Mouse (Mus musculus) embryonic facial prominence, embryonic 12.5 days (tissue): Measurements from ENCODE around the gene Map2k1. TPM values are rescaled to one million over a fixed set of nuclear protein-coding genes. Genes with fewer than 3 reads are reported as not detected.
A peak's percentile ranks its signal among the peaks of the same experiment; 100 is the strongest.

Experiments used
- ATAC-seq: fragments of 200-750 bp; cut with Nextera tagmentation; 2 replicates; pipeline ENCODE4 v1.8.0; 2017; ENCODE audit not compliant: insufficient number of reproducible peaks, insufficient read depth, low FRiP score, low TSS enrichment
- H3K27ac ChIP-seq: fragments of 300-500 bp; sonication (generic); 2 replicates; pipeline ENCODE4 v1.5.1; 2016; ENCODE audit warnings: mild to moderate bottlenecking
- H3K27me3 ChIP-seq: fragments of 300-500 bp; sonication (generic); 2 replicates; pipeline ENCODE4 v1.6.1; 2016; ENCODE audit warnings: mild to moderate bottlenecking, moderate library complexity
- H3K36me3 ChIP-seq: fragments of 300-500 bp; sonication (generic); 2 replicates; pipeline ENCODE4 v1.6.1; 2016; ENCODE audit warnings: mild to moderate bottlenecking
- H3K4me1 ChIP-seq: fragments of 300-500 bp; sonication (generic); 2 replicates; pipeline ENCODE4 v1.6.1; 2016
- H3K4me2 ChIP-seq: fragments of 300-500 bp; sonication (generic); replicated peaks from 2 replicates; pipeline ENCODE4 v1.6.1; 2016; ENCODE audit warnings: mild to moderate bottlenecking, moderate library complexity
- H3K4me3 ChIP-seq: fragments of 300-500 bp; sonication (generic); 2 replicates; pipeline ENCODE4 v1.5.1; 2016; ENCODE audit warnings: mild to moderate bottlenecking
- H3K9ac ChIP-seq: fragments of 300-500 bp; sonication (generic); 2 replicates; pipeline ENCODE4 v1.6.1; 2016; ENCODE audit warnings: mild to moderate bottlenecking, moderate library complexity
- H3K9me3 ChIP-seq: fragments of 300-500 bp; sonication (generic); 2 replicates; pipeline ENCODE4 v1.6.1; 2016; ENCODE audit warnings: mild to moderate bottlenecking, moderate library complexity
- WGBS: fragments of 180-500 bp; shearing (Covaris S2); methylation state at CpG from one replicate; pipeline ENCODE4 v1.1.7; 2016; 5-methylcytosine and 5-hydroxymethylcytosine counted together
- polyA plus RNA-seq: library from polyadenylated mRNA; unstranded; fragments of >200 nt; fragmentation: Nextera tagmentation; extraction: Ambion mirVana; gene quantifications from 2 replicates; pipeline ENCODE4 v1.2.1, GENCODE M21; 2016

The Map2k1 gene
- polyA plus RNA-seq, 1 experiment from 2014 or later: 77.0 TPM

DNA sequence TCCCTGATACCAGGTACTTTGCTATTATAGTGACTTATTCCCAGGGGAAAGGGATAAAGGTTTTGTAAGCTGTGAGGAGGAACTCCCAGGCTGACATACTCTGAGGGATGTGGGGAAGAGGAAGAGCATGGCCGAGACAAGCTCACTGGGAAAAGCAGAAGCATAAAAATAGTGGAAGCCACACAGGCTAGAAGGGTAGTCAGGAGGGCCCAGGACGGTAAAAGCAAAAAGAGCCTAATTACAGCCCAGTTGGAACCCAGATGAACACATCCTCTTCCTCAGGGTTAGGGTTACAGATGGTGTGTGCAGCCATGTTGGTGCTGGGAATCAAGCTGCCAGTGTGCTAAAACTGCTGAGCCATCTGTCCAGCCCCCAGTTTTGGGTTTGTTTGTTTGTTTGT lies 31.3 kb downstream of the Map2k1 start:
- H3K9ac ChIP-seq: no peak overlapping the region
- no peak overlapping the region for H3K4me3 ChIP-seq
- 58% methylated on average over 2 of the region's 2 CpGs for WGBS
- H3K9me3 ChIP-seq: no peaks in the 10 kb centered on the region
- peaks cover 15% of the 10 kb centered on the region; the same call in 1 of the 2 replicates for H3K4me1 ChIP-seq
- H3K27ac ChIP-seq: no peak overlapping the region
- no peak overlapping the region for H3K4me2 ChIP-seq
- ATAC-seq: no peak
- H3K27me3 ChIP-seq: no peaks in the 10 kb centered on the region
- no peaks in the 10 kb centered on the region for H3K36me3 ChIP-seq

DNA sequence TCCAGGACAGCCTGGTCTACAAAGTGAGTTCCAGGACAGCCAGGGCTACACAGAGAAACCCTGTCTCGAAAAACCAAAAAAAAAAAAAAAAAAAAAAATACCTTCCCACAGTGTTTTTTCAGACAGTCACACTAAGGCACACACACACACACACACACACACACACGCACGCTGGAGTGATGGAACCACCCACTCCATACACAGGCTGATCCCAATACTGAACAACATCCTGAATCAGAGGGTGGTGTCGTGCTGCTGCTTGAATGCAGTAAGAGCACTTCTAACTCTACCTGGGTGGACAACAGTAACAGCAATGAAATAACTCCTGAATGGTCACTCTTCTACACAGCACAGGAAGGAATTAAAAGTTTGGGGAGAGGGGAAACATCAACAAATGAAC lies 32.0 kb downstream of the Map2k1 start:
- Histone ChIP-seq H3K4me2 (no peak overlapping the region), H3K27me3 (no peaks in the 10 kb centered on the region), H3K4me3 (no peak overlapping the region), H3K9me3 (no peaks in the 10 kb centered on the region), H3K9ac (no peak overlapping the region), H3K27ac (no peak overlapping the region), H3K4me1 (peaks cover 15% of the 10 kb centered on the region; the same call in 1 of the 2 replicates), H3K36me3 (no peaks in the 10 kb centered on the region)
- WGBS: 78% methylated on average over 4 of the region's 4 CpGs
- no peak for ATAC-seq

DNA sequence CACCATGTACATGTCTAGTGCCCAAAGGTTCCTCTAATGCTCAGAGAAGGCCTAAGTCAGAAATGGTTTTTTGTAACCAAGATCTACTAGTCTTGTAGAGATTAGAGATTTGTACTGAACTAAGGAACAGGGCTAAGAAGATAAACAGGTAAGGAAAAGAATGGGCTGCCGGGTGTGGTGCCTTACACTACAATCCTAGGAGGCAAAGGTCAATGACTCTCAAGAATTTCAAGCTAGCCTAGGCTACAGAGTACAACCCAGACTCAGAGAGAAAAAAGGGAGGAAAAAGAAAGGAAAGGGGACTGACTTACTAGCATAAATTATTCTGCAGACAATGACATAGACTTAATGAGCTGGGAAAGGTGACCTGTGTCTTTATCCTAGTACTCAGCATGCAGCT lies 32.8 kb downstream of the Map2k1 start:
- Histone ChIP-seq H3K4me1 (peaks cover 15% of the 10 kb centered on the region; the same call in 1 of the 2 replicates), H3K36me3 (no peaks in the 10 kb centered on the region), H3K27ac (no peak overlapping the region), H3K4me3 (no peak overlapping the region), H3K9me3 (no peaks in the 10 kb centered on the region), H3K27me3 (no peaks in the 10 kb centered on the region), H3K9ac (no peak overlapping the region), H3K4me2 (no peak overlapping the region)
- ATAC-seq: no peak
- 71% methylated on average over 1 of the region's 1 CpGs for WGBS

DNA sequence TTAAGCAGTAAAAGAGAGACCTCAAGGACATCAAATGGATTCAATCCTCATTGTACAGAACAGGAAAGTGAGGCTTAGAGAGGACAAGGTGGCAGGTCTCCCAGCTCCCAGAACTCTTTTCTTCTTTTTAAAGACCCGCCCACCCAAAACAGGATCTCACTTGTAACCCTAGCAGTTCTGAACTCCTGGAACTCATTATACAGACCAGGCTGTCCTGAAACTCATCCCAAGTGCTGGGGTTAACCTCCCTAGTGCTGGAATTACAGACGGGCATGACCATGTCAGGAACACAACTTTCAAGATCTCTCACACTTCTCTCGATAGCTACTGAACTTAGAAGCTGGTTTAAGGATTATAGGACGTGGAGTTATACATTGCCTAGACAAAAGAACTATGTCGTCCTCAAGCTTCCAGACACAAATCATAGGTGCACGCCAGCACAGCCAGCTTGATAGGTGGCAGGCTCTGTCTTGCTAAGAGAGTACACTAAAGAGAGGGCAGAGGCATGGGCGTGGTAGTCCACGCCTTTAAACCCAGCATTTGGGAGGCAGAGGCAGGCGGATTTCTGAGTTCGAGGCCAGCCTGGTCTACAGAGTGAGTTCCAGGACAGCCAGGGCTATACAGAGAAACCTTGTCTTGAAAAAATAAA lies 33.5 kb downstream of the Map2k1 start:
- Histone ChIP-seq H3K27me3 (no peaks in the 10 kb centered on the region), H3K27ac (peak overlapping the region; percentile 13; the same call in 1 of the 2 replicates), H3K4me2 (no peak overlapping the region), H3K9me3 (no peaks in the 10 kb centered on the region), H3K9ac (no peak overlapping the region), H3K4me3 (no peak overlapping the region), H3K4me1 (peaks cover 15% of the 10 kb centered on the region; the same call in 1 of the 2 replicates), H3K36me3 (no peaks in the 10 kb centered on the region)
- WGBS: 65% methylated on average over 10 of the region's 10 CpGs
- no peak for ATAC-seq

DNA sequence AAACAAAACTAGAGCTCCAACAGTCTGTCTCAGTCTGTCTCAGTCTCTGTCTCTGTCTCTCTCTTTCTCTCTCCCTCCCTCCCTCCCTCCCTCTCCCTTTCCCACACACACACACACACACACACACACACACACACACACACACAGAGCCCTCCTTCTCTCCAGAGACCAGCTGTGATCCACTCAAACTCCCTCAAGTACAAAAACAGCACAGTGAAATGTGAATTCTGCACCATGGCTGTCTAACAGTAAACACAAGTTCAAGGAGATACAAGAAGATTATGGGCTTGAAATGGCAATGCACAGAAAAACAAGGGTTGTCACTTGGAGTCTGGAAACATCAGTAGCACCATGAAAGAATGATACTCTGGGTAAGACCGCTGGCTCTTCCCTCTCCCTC lies 34.1 kb downstream of the Map2k1 start:
- 40% methylated on average over 1 of the region's 1 CpGs for WGBS
- ATAC-seq: no peak
- Histone ChIP-seq H3K36me3 (no peaks in the 10 kb centered on the region), H3K9me3 (no peaks in the 10 kb centered on the region), H3K27ac (0 out of 2 replicates have a peak overlapping the region, but pooled peaks have one; percentile 13), H3K4me3 (no peak overlapping the region), H3K4me2 (no peak overlapping the region), H3K4me1 (peaks cover 15% of the 10 kb centered on the region; the same call in 1 of the 2 replicates), H3K9ac (no peak overlapping the region), H3K27me3 (no peaks in the 10 kb centered on the region)

DNA sequence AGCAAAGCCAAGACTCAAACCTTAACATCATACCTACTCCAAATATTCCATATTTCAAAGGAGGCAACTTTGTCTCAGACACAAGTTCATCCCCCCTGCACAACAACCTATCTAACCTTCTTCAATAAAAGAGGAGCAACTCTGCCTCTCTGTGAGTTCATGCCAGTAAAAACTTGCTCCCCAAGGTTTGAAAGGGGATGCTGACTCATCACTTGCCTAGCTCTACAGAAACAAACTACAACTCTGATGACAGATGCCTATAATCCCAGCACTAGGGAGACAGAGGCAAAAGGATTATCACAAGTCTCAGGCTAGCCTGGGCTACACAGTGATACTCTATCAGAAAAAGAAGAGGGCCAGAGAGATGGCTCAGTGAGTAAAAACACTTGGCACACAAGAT lies 35.5 kb downstream of the Map2k1 start:
- no peak overlapping the region for H3K4me2 ChIP-seq
- no peak overlapping the region for H3K9ac ChIP-seq
- H3K36me3 ChIP-seq: no peaks in the 10 kb centered on the region
- no peak for ATAC-seq
- no peaks in the 10 kb centered on the region for H3K9me3 ChIP-seq
- H3K27me3 ChIP-seq: no peaks in the 10 kb centered on the region
- H3K4me3 ChIP-seq: no peak overlapping the region
- H3K4me1 ChIP-seq: peaks cover 15% of the 10 kb centered on the region; the same call in 1 of the 2 replicates
- no peak overlapping the region for H3K27ac ChIP-seq

DNA sequence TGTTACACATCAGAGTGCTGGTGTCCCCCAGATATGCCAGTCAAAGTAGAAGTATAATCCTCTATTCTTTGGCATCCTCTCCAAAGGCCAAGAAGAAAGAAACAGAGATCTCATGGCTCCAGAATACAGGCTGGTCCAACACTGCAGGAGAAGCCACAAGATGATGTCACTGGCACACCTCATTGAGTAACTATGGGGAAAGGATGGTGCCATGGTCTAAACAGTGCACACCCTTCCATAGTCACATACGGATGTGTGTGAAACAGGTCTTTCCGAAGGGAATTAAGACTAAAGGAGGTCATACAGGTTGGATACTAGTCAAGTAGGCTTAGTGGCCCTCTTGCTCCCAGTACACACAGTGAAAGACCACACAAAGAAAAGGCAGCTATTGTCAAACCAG lies 36.8 kb downstream of the Map2k1 start:
- Histone ChIP-seq H3K36me3 (0 out of 2 replicates have a peak, but pooled peaks cover 5% of the 10 kb centered on the region), H3K4me2 (no peak overlapping the region), H3K27ac (no peak overlapping the region), H3K4me3 (no peak overlapping the region), H3K27me3 (no peaks in the 10 kb centered on the region), H3K9ac (no peak overlapping the region), H3K9me3 (no peaks in the 10 kb centered on the region), H3K4me1 (peaks cover 11% of the 10 kb centered on the region; the same call in 1 of the 2 replicates)
- WGBS: 91% methylated on average over 2 of the region's 2 CpGs
- ATAC-seq: no peak

DNA sequence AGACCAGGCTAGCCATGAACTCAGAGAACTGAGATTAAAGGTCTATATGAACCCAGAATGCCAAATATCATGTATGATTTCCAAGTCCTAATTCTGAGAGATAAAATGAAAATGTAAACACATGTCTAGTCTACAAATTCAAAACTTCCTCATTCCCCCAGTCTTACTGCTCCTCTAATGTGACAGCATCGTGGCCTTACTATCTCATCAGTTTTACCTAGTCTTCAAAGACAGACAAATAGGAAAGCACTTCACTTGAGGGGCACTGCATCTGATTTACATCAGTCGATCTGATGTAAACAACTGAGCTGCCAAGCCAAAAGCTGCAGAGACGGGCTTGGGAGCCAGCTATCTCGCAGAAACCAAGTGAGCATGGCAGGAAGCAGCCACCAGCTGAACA lies 37.3 kb downstream of the Map2k1 start:
- ATAC-seq: no peak
- H3K4me2 ChIP-seq: no peak overlapping the region
- 67% methylated on average over 4 of the region's 4 CpGs for WGBS

DNA sequence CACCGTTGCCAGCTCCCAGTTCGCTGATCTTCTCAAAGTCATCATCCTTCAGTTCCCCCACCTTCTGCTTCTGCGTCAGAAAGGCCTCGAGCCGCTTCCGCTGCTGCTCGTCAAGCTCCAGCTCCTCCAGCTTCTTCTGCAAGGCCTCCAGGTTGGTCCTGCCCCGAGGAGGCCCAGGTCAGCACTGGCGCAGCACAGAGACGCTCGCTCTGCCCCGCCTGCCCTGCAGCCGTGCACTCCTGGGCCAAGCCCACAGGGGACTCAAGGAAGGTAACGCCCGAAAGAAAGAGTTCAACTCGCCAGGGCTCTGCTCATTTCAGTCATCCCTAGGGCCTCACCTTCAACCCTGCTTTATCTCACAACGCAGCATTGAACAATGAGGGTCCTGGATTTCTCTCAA lies 39.0 kb downstream of the Map2k1 start:
- H3K27me3 ChIP-seq: no peaks in the 10 kb centered on the region
- no peak overlapping the region for H3K27ac ChIP-seq
- 88% methylated on average over 17 of the region's 17 CpGs for WGBS
- ATAC-seq: no peak
- H3K4me3 ChIP-seq: no peak overlapping the region
- 0 out of 2 replicates have a peak, but pooled peaks cover 3% of the 10 kb centered on the region for H3K4me1 ChIP-seq
- H3K9ac ChIP-seq: no peak overlapping the region
- H3K4me2 ChIP-seq: no peak overlapping the region
- H3K36me3 ChIP-seq: peaks cover 22% of the 10 kb centered on the region
- H3K9me3 ChIP-seq: no peaks in the 10 kb centered on the region

More for the DNA sequence above, 37.3 kb downstream of the Map2k1 start:
- Histone ChIP-seq H3K36me3 (0 out of 2 replicates have a peak, but pooled peaks cover 10% of the 10 kb centered on the region), H3K4me3 (no peak overlapping the region), H3K9ac (no peak overlapping the region), H3K27ac (no peak overlapping the region), H3K27me3 (no peaks in the 10 kb centered on the region), H3K9me3 (no peaks in the 10 kb centered on the region), H3K4me1 (peaks cover 11% of the 10 kb centered on the region; the same call in 1 of the 2 replicates)

DNA sequence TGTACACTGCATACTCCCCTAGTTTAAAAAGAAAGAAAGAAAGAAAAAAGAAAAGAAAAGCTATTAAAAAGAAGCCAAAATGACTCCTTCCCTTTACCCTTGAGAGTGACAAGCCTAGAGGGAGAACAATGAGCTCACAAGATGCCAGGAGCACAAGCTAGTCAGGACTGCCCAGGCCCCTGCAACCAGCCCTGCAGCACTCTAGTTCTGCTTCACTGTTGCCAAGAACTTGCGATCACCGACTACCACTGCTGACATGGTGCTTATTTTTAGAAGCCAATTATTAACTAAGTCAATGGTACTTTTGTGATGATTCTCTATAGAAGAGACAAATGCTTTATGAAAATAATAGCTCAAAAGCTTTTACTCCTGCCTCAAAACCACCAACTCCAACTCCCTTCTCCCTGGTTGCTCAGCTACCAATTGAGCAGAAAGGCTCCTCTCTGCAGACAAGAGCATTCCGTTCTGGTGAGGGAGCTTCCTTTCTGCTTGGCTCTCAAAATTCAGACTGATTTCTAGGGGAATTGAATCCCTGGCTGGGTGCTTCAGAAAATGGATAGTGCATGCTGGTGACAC lies 45.8 kb downstream of the Map2k1 start:
- H3K36me3 ChIP-seq: peaks cover 48% of the 10 kb centered on the region

DNA sequence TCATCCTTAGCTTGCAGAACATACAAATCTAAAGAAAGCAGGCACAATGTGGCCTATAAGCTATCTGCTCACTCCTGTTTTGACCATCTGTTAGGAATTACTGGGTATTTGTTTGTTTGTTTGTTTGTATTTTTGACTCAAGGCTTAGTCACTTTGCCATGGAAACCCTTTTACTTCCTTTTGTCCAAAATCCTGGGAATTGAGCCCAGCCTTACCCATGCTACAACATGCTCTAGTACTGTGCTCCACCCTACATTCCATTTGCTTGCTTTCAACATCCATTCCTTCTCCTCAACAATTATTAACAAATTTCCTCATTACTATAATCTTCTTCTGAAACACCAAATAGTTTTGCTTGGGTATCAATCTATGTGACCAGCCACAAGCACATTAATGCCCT lies 50.6 kb downstream of the Map2k1 start:
- H3K27me3 ChIP-seq: no peaks in the 10 kb centered on the region
- no peak overlapping the region for H3K27ac ChIP-seq
- no peak for ATAC-seq
- H3K4me1 ChIP-seq: no peaks in the 10 kb centered on the region
- no peak overlapping the region for H3K4me3 ChIP-seq
- no peak overlapping the region for H3K4me2 ChIP-seq
- H3K9me3 ChIP-seq: no peaks in the 10 kb centered on the region
- H3K9ac ChIP-seq: no peak overlapping the region
- H3K36me3 ChIP-seq: peaks cover 25% of the 10 kb centered on the region

More for the DNA sequence above, 45.8 kb downstream of the Map2k1 start:
- Histone ChIP-seq H3K9ac (no peak overlapping the region), H3K27ac (no peak overlapping the region), H3K4me1 (no peaks in the 10 kb centered on the region), H3K4me2 (no peak overlapping the region), H3K9me3 (no peaks in the 10 kb centered on the region), H3K4me3 (no peak overlapping the region), H3K27me3 (no peaks in the 10 kb centered on the region)
- no peak for ATAC-seq
- 83% methylated on average over 3 of the region's 3 CpGs for WGBS

DNA sequence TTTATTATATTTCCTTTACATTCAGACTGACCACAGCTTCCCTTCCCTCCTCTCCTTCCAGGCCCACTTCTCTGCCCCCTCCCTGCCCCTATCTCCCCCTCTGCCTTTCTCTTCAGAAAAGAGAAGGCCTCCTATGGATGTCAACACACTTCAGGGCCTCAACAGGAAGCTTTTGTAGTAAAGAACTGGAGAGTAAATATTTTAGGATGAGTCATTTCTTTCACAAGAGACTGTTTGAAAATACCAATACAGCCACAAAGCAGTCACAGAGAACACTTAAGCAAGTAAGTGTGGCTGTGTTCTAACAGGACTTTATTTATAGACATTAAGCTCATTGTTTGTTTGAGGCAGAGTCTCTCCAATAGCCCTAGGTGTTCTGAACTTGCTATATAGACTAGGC lies 51.1 kb downstream of the Map2k1 start:
- H3K27ac ChIP-seq: no peak overlapping the region
- H3K4me1 ChIP-seq: no peaks in the 10 kb centered on the region
- no peak overlapping the region for H3K9ac ChIP-seq
- peaks cover 25% of the 10 kb centered on the region for H3K36me3 ChIP-seq
- no peaks in the 10 kb centered on the region for H3K9me3 ChIP-seq
- no peak overlapping the region for H3K4me2 ChIP-seq
- H3K4me3 ChIP-seq: no peak overlapping the region
- no peaks in the 10 kb centered on the region for H3K27me3 ChIP-seq
- no peak for ATAC-seq
